Mouse (Mus musculus): ENCODE data around the gene Defb18.

- TF ChIP-seq CTCF (conservative IDR thresholded peaks at IDR 0.05; ENCODE audit: low read length): no peak
- TF ChIP-seq POU5F1 (IDR thresholded peaks at IDR 0.05; ENCODE audit: borderline replicate concordance, low read length): no peak
These were observed 33.9 kb upstream of the Defb18 start for GRCm38 (mm10) chr1:18271095-18271494.
